ENCODE assay signal across 8 mouse cellular contexts in genomic region chr10:82763840-82764631, GRCm38 (mm10). TPM values are rescaled to one million over a fixed set of nuclear protein-coding genes. Genes with fewer than 3 reads are reported as not detected.
DNase-seq lines count a peak whose midpoint lies in the region; ATAC-seq lines count a peak whose summit lies in the region.

Gene Nfyb (minus strand): TSS chr10:82764144.

- H3K4me2 ChIP-seq in heart, embryonic 14.5 days (ENCODE audit: low read length) = peak within 1 kb of the TSS; percentile 68
- peak within 1 kb of the TSS; percentile 81 for H3K4me2 ChIP-seq in liver, embryonic 13.5 days
- H3K4me2 ChIP-seq in stomach, embryonic 16.5 days (ENCODE audit: low read depth, low read length) = peak within 1 kb of the TSS; percentile 89

- no peaks in the 10 kb centered on the region for H3K9me3 ChIP-seq in heart, embryonic 14.5 days (ENCODE audit: control insufficient read depth, low read length)
- H3K9me3 ChIP-seq in liver, embryonic 13.5 days (replicated peaks) = no peaks in the 10 kb centered on the region
- no peaks in the 10 kb centered on the region for H3K9me3 ChIP-seq in stomach, embryonic 16.5 days (replicated peaks; ENCODE audit: control insufficient read depth, low read length)

- peak within 1 kb of the TSS; percentile 97 to 100 for H3K27ac ChIP-seq in heart, embryonic 14.5 days (replicated peaks in 1 of 2; ENCODE audit: control insufficient read depth in 1 of 2, insufficient read depth in 1 of 2, low read depth in 2 of 2, low read length in 2 of 2)
- peak within 1 kb of the TSS; percentile 98 for H3K27ac ChIP-seq in liver, embryonic 13.5 days
- H3K27ac ChIP-seq in stomach, embryonic 16.5 days (ENCODE audit: low read length) = peak within 1 kb of the TSS; percentile 100

- H3K4me3 ChIP-seq in heart, embryonic 14.5 days (ENCODE audit: control insufficient read depth in 1 of 2, insufficient read depth in 1 of 2, low read depth in 1 of 2, low read length in 2 of 2) = peak within 1 kb of the TSS; percentile 69 to 98
- peak within 1 kb of the TSS; percentile 97 for H3K4me3 ChIP-seq in liver, embryonic 13.5 days (replicated peaks)
- H3K4me3 ChIP-seq in stomach, embryonic 16.5 days (replicated peaks; ENCODE audit: low read length) = peak within 1 kb of the TSS; percentile 91

- no peaks in the 10 kb centered on the region for H3K27me3 ChIP-seq in heart, embryonic 14.5 days (ENCODE audit: control insufficient read depth, insufficient read depth, low read length)
- H3K27me3 ChIP-seq in liver, embryonic 13.5 days = no peaks in the 10 kb centered on the region
- no peaks in the 10 kb centered on the region for H3K27me3 ChIP-seq in stomach, embryonic 16.5 days (ENCODE audit: control insufficient read depth, insufficient read depth, low read length)

- peak; percentile 94 for ATAC-seq in CD4-positive, CD25-positive, alpha-beta regulatory T cell, adult 4 months
- ATAC-seq in heart, embryonic 14.5 days (ENCODE audit: insufficient number of reproducible peaks, insufficient read depth, low FRiP score, low read depth) = peak; percentile 95
- peak; percentile 94 for ATAC-seq in liver, embryonic 13.5 days (ENCODE audit: low read depth)
- ATAC-seq in stomach, embryonic 16.5 days (ENCODE audit: insufficient read depth, low FRiP score) = peak; percentile 97

- peak within 1 kb of the TSS; percentile 96 for H3K9ac ChIP-seq in heart, embryonic 14.5 days (ENCODE audit: low read length)
- H3K9ac ChIP-seq in liver, embryonic 13.5 days = peak within 1 kb of the TSS; percentile 100
- peak within 1 kb of the TSS; percentile 99 for H3K9ac ChIP-seq in stomach, embryonic 16.5 days (ENCODE audit: low read length)

- H3K36me3 ChIP-seq in heart, embryonic 14.5 days (ENCODE audit: control insufficient read depth, insufficient read depth, low read length) = peaks cover 26% of the 10 kb centered on the region
- peaks cover 25% of the 10 kb centered on the region for H3K36me3 ChIP-seq in liver, embryonic 13.5 days
- no peaks in the 10 kb centered on the region for H3K36me3 ChIP-seq in stomach, embryonic 16.5 days (ENCODE audit: control insufficient read depth, insufficient read depth, low read length)

- WGBS in heart, embryonic 14.5 days = under 1% methylated on average over 64 of the region's 68 CpGs
- under 1% methylated on average over 67 of the region's 68 CpGs for WGBS in liver, embryonic 13.5 days (ENCODE audit: insufficient replicate concordance)
- WGBS in stomach, embryonic 16.5 days = 1% methylated on average over 68 of the region's 68 CpGs

- H3K4me1 ChIP-seq in heart, embryonic 14.5 days (ENCODE audit: control insufficient read depth in 2 of 2, insufficient read depth in 2 of 2, low read length in 2 of 2) = peaks cover 8 to 27% of the 10 kb centered on the region in 2 experiments
- H3K4me1 ChIP-seq in liver, embryonic 13.5 days (replicated peaks) = peaks cover 40% of the 10 kb centered on the region
- H3K4me1 ChIP-seq in stomach, embryonic 16.5 days (ENCODE audit: control insufficient read depth, insufficient read depth, low read length) = peaks cover 18% of the 10 kb centered on the region; the same call in 1 of the 2 replicates

- DNase-seq in c-Kit-negative CD71-positive TER-119-positive erythroid progenitor cells, embryonic 14.5 days (ENCODE audit: low read depth, low spot score) = peak; percentile 94
- DNase-seq in fibroblast of lung, adult 2 months (ENCODE audit: low read depth) = peak; percentile 91
- DNase-seq in kidney, postnatal 14 days = peak; percentile 98
- peak; percentile 94 for DNase-seq in liver, embryonic 13.5 days
- DNase-seq in neural tube, embryonic 10.5 days (ENCODE audit: extremely low spot score, low spot score) = peak; percentile 99

RNA-seq across cellular contexts. Expression of gene Nfyb, which starts in this region (rescaled TPM):
- 10 to 100 TPM; 72.3 to 84.2 TPM for polyA plus RNA-seq in CD4-positive, CD25-positive, alpha-beta regulatory T cell, adult 4 months (2017; shearing (Covaris generic))
- 25.5 and 28.2 TPM in 2 replicates for polyA plus RNA-seq in heart, embryonic 14.5 days (2014; fragmentation: Nextera tagmentation; extraction: Ambion mirVana)
- polyA plus RNA-seq in liver, embryonic 13.5 days (2015; fragmentation: Nextera tagmentation; extraction: Ambion mirVana) = 36.1 and 43.5 TPM in 2 replicates
- polyA plus RNA-seq in stomach, embryonic 16.5 days (2015; fragmentation: Nextera tagmentation; extraction: Ambion mirVana) = 39.8 and 39.9 TPM in 2 replicates

Comparison
In these comparisons a context has a peak if more than half of its experiments do, and no peak if none do; other contexts are left out.
1. Peak in every context shown above with its lines: DNase-seq, ATAC-seq, H3K4me3 ChIP-seq and H3K27ac ChIP-seq.